Mouse (Mus musculus): ENCODE measurements around the gene Rbbp8nl. TPM values are rescaled to one million over a fixed set of nuclear protein-coding genes. Genes with fewer than 3 reads are reported as not detected.

The Rbbp8nl gene
- polyA plus RNA-seq, 1 experiment from 2014 or later = 0.84 TPM

DNA sequence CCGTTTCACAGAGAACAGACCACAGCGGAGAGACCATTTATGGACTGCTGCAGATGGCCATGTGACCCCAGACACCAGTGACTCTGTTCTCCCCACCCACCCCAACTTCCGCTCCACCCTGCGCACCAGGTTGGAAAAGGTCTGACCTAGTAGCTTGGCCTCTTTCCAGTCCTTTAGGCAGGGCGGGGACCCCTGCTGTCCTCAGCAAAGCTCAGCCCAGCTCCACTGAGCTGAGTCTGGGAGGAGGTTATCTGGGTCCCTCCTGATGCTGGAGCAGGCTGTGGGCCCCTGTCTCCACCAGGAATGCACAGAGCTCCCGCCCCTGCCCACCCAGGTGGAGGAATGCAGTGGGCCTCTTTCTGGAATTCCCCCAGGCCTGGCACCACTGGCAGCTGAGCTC is 54.7 kb downstream of the Rbbp8nl start:
- Histone ChIP-seq H3K4me2 (ENCODE audit: low read depth, low read length) (peak overlapping the region; percentile 15; the same call in 1 of the 2 replicates), H3K4me1 (ENCODE audit: control insufficient read depth, insufficient read depth, low read length) (peaks cover 17% of the 10 kb centered on the region), H3K36me3 (ENCODE audit: control insufficient read depth, insufficient read depth, low read length) (no peaks in the 10 kb centered on the region), H3K27me3 (replicated peaks; ENCODE audit: control insufficient read depth, insufficient read depth, low read length) (no peaks in the 10 kb centered on the region), H3K9me3 (ENCODE audit: control insufficient read depth, low read length) (no peaks in the 10 kb centered on the region), H3K27ac (replicated peaks; ENCODE audit: low read depth, low read length) (peak overlapping the region; percentile 74), H3K4me3 (ENCODE audit: low read depth, low read length) (no peak overlapping the region), H3K9ac (ENCODE audit: low read depth, low read length) (peak overlapping the region; percentile 19; the same call in 1 of the 2 replicates)
- DNase-seq (ENCODE audit: low spot score) (no peak), ATAC-seq (ENCODE audit: low read depth) (peak; percentile 83)
- 42% methylated on average over 6 of the region's 6 CpGs for WGBS

DNA sequence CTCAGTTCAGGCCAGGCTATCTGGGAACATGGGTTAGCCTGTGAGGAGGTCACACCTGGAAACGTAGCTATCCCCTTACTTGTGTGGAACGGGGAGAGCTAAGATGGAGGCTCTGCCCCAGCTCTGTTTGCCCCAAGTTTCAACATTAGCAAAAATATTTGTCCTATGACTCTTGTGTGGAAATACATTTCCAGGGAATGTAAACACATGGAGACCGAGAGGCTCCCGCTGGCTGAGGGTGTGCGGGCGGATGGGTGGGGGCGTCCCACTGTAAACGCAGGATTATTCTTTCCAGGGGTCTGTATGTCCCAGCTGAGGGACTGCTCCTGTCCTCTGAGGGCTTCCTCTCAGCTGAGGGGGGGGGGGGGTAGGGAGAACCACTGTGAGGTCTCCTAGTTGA is 55.3 kb downstream of the Rbbp8nl start:
- Histone ChIP-seq H3K4me1 (ENCODE audit: control insufficient read depth, insufficient read depth, low read length) (peaks cover 17% of the 10 kb centered on the region), H3K9me3 (ENCODE audit: control insufficient read depth, low read length) (no peaks in the 10 kb centered on the region)

DNA sequence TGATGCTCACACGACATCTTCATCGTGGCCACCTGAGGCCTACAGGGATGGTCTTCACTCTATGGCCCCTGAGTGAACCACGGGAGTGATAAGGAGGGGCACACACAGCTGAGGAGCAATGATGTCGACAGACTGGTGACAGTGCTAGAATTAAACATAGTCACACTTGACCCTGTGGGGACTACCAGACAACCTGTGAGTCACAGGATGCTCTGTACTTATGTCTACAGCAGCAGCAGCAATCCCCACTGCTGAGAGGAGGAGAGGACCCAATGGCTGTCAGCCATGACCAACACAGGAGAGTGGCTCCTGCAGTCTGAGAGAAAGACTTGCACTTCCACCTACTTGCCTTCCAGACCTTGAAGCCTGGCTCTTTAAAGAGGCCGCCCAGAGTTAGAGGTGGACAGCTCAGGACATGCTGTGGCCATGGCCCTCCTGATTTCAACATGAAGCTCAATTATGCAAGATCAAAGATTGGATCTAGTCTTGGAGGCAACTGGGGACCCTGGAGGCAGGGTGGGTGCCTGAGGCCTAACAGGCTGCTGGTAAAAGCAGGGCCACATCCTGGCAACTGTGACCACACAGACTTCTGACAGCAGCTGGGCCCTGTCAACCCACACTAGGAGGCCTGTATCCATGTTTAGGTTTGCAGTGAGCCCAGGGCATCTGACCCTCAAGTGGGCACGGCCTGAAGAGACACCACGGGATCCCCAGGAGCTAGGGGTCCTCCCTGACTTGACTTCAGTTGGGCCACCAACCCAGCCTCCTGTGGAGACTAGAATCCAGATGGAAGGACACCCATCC is 56.4 kb downstream of the Rbbp8nl start:
- H3K4me1 ChIP-seq (ENCODE audit: control insufficient read depth, insufficient read depth, low read length) = peaks cover 19% of the 10 kb centered on the region

More for the DNA sequence above, 55.3 kb downstream of the Rbbp8nl start:
- ATAC-seq (ENCODE audit: low read depth) (no peak), DNase-seq (ENCODE audit: low spot score) (no peak)
- Histone ChIP-seq H3K36me3 (ENCODE audit: control insufficient read depth, insufficient read depth, low read length) (no peaks in the 10 kb centered on the region), H3K27me3 (replicated peaks; ENCODE audit: control insufficient read depth, insufficient read depth, low read length) (no peaks in the 10 kb centered on the region), H3K4me3 (ENCODE audit: low read depth, low read length) (no peak overlapping the region), H3K4me2 (ENCODE audit: low read depth, low read length) (0 out of 2 replicates have a peak overlapping the region, but pooled peaks have one; percentile 15), H3K9ac (ENCODE audit: low read depth, low read length) (no peak overlapping the region), H3K27ac (replicated peaks; ENCODE audit: low read depth, low read length) (peak overlapping the region; percentile 74)
- 84% methylated on average over 8 of the region's 8 CpGs for WGBS

DNA sequence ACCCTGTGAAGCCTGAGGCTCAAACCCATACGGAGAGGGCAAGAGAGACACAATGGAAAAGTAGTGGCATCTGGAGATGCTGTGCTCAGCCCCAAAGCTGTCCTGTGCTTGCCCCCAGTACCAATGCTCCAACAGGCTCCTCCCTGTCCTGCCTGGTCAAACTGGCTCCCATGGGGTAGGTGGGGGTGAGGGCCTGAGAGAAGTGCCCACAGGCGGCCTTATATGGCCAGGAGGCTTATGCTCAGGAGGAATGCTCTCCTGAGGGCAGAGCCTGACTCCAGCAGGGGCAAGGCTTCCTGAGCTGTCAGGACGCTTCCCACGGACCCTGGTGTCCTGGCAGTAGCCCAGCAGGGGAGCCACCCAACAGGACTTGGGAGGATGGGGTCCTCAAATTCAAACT is 59.2 kb downstream of the Rbbp8nl start:
- no peak overlapping the region for H3K27ac ChIP-seq (replicated peaks; ENCODE audit: low read depth, low read length)

More for the DNA sequence above, 56.4 kb downstream of the Rbbp8nl start:
- Histone ChIP-seq H3K27me3 (replicated peaks; ENCODE audit: control insufficient read depth, insufficient read depth, low read length) (no peaks in the 10 kb centered on the region), H3K4me3 (ENCODE audit: low read depth, low read length) (no peak overlapping the region), H3K4me2 (ENCODE audit: low read depth, low read length) (no peak overlapping the region), H3K27ac (replicated peaks; ENCODE audit: low read depth, low read length) (no peak overlapping the region), H3K9ac (ENCODE audit: low read depth, low read length) (no peak overlapping the region), H3K9me3 (ENCODE audit: control insufficient read depth, low read length) (no peaks in the 10 kb centered on the region), H3K36me3 (ENCODE audit: control insufficient read depth, insufficient read depth, low read length) (no peaks in the 10 kb centered on the region)
- DNase-seq (ENCODE audit: low spot score) (no peak), ATAC-seq (ENCODE audit: low read depth) (no peak)
- 89% methylated on average over 7 of the region's 7 CpGs for WGBS

DNA sequence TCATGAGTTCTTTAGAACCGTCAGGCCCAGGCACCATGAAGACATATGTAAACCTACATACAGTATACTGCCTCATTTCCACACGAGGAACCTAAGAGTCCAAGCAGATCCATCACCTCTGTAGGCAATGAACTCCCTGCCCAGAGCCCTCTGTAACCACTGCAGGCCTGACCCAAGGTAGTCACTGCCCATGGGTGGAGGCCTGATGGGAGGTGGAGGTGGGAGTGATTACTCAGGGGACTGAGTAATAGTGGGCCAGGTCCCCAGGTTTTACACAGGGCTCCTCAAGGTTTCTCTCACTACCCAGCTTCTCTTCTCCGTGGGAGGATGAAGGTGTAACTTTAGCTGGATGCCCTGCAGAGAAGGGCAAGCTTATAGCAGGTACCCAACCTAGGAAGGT is 60.5 kb downstream of the Rbbp8nl start:
- 69% methylated on average over 3 of the region's 3 CpGs for WGBS
- Histone ChIP-seq H3K9ac (ENCODE audit: low read depth, low read length) (no peak overlapping the region), H3K4me1 (ENCODE audit: control insufficient read depth, insufficient read depth, low read length) (peaks cover 17% of the 10 kb centered on the region), H3K36me3 (ENCODE audit: control insufficient read depth, insufficient read depth, low read length) (no peaks in the 10 kb centered on the region), H3K4me2 (ENCODE audit: low read depth, low read length) (no peak overlapping the region), H3K27ac (replicated peaks; ENCODE audit: low read depth, low read length) (no peak overlapping the region), H3K27me3 (replicated peaks; ENCODE audit: control insufficient read depth, insufficient read depth, low read length) (peaks cover 31% of the 10 kb centered on the region), H3K9me3 (ENCODE audit: control insufficient read depth, low read length) (no peaks in the 10 kb centered on the region), H3K4me3 (ENCODE audit: low read depth, low read length) (no peak overlapping the region)
- ATAC-seq (ENCODE audit: low read depth) (no peak), DNase-seq (ENCODE audit: low spot score) (no peak)

More for the DNA sequence above, 59.2 kb downstream of the Rbbp8nl start:
- WGBS = 53% methylated on average over 4 of the region's 4 CpGs
- H3K36me3 ChIP-seq (ENCODE audit: control insufficient read depth, insufficient read depth, low read length) = no peaks in the 10 kb centered on the region
- no peak for DNase-seq (ENCODE audit: low spot score)
- H3K9ac ChIP-seq (ENCODE audit: low read depth, low read length) = no peak overlapping the region
- no peak overlapping the region for H3K4me2 ChIP-seq (ENCODE audit: low read depth, low read length)
- no peak overlapping the region for H3K4me3 ChIP-seq (ENCODE audit: low read depth, low read length)
- no peaks in the 10 kb centered on the region for H3K9me3 ChIP-seq (ENCODE audit: control insufficient read depth, low read length)
- peaks cover 30% of the 10 kb centered on the region for H3K4me1 ChIP-seq (ENCODE audit: control insufficient read depth, insufficient read depth, low read length)
- no peak for ATAC-seq (ENCODE audit: low read depth)
- peaks cover 18% of the 10 kb centered on the region for H3K27me3 ChIP-seq (replicated peaks; ENCODE audit: control insufficient read depth, insufficient read depth, low read length)

DNA sequence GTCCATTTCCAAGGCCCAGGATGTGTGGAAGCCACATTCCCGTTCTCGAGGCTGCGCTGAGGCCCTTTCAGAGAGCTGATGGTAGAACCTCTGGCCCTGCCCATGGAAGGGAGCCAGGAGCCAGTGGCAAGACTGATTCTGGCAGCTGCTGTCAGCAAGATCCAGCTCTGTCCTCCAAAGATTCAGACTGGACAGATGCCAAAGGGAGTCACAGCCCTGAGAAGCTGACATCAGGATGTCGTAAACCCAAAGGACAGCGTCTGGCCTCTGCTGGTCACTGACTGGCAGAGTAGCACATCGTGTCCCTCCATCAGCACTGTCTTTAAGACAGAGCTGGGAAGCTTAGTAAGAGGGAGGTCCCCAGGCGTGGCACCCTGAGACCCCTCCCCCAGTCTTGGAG is 61.1 kb downstream of the Rbbp8nl start:
- peaks cover 33% of the 10 kb centered on the region for H3K27me3 ChIP-seq (replicated peaks; ENCODE audit: control insufficient read depth, insufficient read depth, low read length)
- ATAC-seq (ENCODE audit: low read depth) = no peak
- H3K9ac ChIP-seq (ENCODE audit: low read depth, low read length) = no peak overlapping the region
- H3K4me1 ChIP-seq (ENCODE audit: control insufficient read depth, insufficient read depth, low read length) = peaks cover 17% of the 10 kb centered on the region
- H3K27ac ChIP-seq (replicated peaks; ENCODE audit: low read depth, low read length) = peak overlapping the region; percentile 54
- no peaks in the 10 kb centered on the region for H3K36me3 ChIP-seq (ENCODE audit: control insufficient read depth, insufficient read depth, low read length)
- no peaks in the 10 kb centered on the region for H3K9me3 ChIP-seq (ENCODE audit: control insufficient read depth, low read length)
- H3K4me2 ChIP-seq (ENCODE audit: low read depth, low read length) = no peak overlapping the region
- peak; percentile 82 for DNase-seq (ENCODE audit: low spot score)
- WGBS = 64% methylated on average over 7 of the region's 7 CpGs
- H3K4me3 ChIP-seq (ENCODE audit: low read depth, low read length) = no peak overlapping the region

DNA sequence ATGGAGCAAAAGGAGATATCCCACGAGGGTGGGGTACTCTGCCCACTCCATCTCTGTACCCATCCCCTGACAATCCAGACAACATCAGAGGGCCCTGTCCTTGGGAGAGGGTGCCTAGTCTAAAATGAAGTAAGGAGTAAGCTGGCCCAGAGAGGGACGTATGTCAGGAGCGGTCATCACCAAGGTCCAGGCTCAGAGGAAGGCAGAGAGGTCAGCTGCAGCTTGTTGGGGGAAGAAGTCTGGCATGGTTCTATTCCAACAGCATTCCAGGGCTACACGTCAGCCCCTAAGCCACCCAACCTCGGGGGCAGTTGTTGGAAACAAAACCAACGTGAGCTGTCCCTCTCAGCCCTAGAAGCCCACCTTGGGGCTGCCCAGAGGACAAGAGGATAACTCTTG is 61.6 kb downstream of the Rbbp8nl start:
- peak overlapping the region; percentile 10; the same call in 1 of the 2 replicates for H3K9ac ChIP-seq (ENCODE audit: low read depth, low read length)
- ATAC-seq (ENCODE audit: low read depth) = no peak
- H3K9me3 ChIP-seq (ENCODE audit: control insufficient read depth, low read length) = no peaks in the 10 kb centered on the region
- peak overlapping the region; percentile 46; the same call in 1 of the 2 replicates for H3K4me2 ChIP-seq (ENCODE audit: low read depth, low read length)
- peak overlapping the region; percentile 54 for H3K27ac ChIP-seq (replicated peaks; ENCODE audit: low read depth, low read length)
- peaks cover 17% of the 10 kb centered on the region for H3K4me1 ChIP-seq (ENCODE audit: control insufficient read depth, insufficient read depth, low read length)
- no peak for DNase-seq (ENCODE audit: low spot score)
- whole genome bisulfite sequencing = 47% methylated on average over 6 of the region's 6 CpGs
- H3K27me3 ChIP-seq (replicated peaks; ENCODE audit: control insufficient read depth, insufficient read depth, low read length) = peaks cover 33% of the 10 kb centered on the region
- no peak overlapping the region for H3K4me3 ChIP-seq (ENCODE audit: low read depth, low read length)
- no peaks in the 10 kb centered on the region for H3K36me3 ChIP-seq (ENCODE audit: control insufficient read depth, insufficient read depth, low read length)
